Mouse (Mus musculus) neural tube, embryonic 12.5 days (tissue): ENCODE data around the gene Tmed2. TPM values are rescaled to one million over a fixed set of nuclear protein-coding genes. Genes with fewer than 3 reads are reported as not detected.
"Not testable (repeated sequence)": the region's sequence is repeated elsewhere in the genome, so short reads cannot be mapped to it uniquely, and the experiment has no call there.

Experiments used
- ATAC-seq: fragments of 200-750 bp; cut with Nextera tagmentation; 2 replicates; pipeline ENCODE4 v1.8.0; 2017; ENCODE audit warnings: low read depth, mild to moderate bottlenecking, moderate TSS enrichment, moderate library complexity; ENCODE audit not compliant: low FRiP score
- H3K27ac ChIP-seq: fragments of 300-500 bp; sonication (generic); 2 replicates; pipeline ENCODE4 v1.5.1; 2016
- H3K27me3 ChIP-seq: fragments of 300-500 bp; sonication (generic); replicated peaks from 2 replicates; pipeline ENCODE4 v1.6.1; 2016; ENCODE audit warnings: mild to moderate bottlenecking
- H3K36me3 ChIP-seq: fragments of 300-500 bp; sonication (generic); 2 replicates; pipeline ENCODE4 v1.6.1; 2016; ENCODE audit warnings: mild to moderate bottlenecking
- H3K4me1 ChIP-seq: fragments of 300-500 bp; sonication (generic); 2 replicates; pipeline ENCODE4 v1.6.1; 2016
- H3K4me2 ChIP-seq: fragments of 300-500 bp; sonication (generic); replicated peaks from 2 replicates; pipeline ENCODE4 v1.6.1; 2016; ENCODE audit warnings: mild to moderate bottlenecking
- H3K4me3 ChIP-seq: fragments of 300-500 bp; sonication (generic); 2 replicates; pipeline ENCODE4 v1.5.1; 2016
- H3K9ac ChIP-seq: fragments of 300-500 bp; sonication (generic); 2 replicates; pipeline ENCODE4 v1.6.1; 2016; ENCODE audit warnings: mild to moderate bottlenecking
- H3K9me3 ChIP-seq: fragments of 300-500 bp; sonication (generic); 2 replicates; pipeline ENCODE4 v1.6.1; 2016; ENCODE audit warnings: mild to moderate bottlenecking
- WGBS: fragments of 180-500 bp; shearing (Covaris S2); methylation state at CpG from one replicate; pipeline ENCODE4 v1.1.7; 2016; 5-methylcytosine and 5-hydroxymethylcytosine counted together
- polyA plus RNA-seq: library from polyadenylated mRNA; unstranded; fragments of >200 nt; fragmentation: Nextera tagmentation; extraction: Ambion mirVana; gene quantifications from 2 replicates; pipeline ENCODE4 v1.2.1, GENCODE M21; 2016

Tmed2 gene
- polyA plus RNA-seq, 1 experiment from 2014 or later = 389 TPM

- H3K27me3 ChIP-seq, H3K9me3 ChIP-seq, H3K4me3 ChIP-seq, ATAC-seq, H3K27ac ChIP-seq, H3K9ac ChIP-seq: not testable (repeated sequence)
- H3K36me3 ChIP-seq = peaks cover 29% of the 10 kb centered on the region
- peaks cover 17% of the 10 kb centered on the region; the same call in 1 of the 2 replicates for H3K4me1 ChIP-seq
- 68% methylated on average over 8 of the region's 8 CpGs for WGBS
- H3K4me2 ChIP-seq = peak overlapping the region; percentile 74
Observed at GRCm38 (mm10) chr5:124599726-124600125, 59.2 kb downstream of the Tmed2 start.

Other genes starting within 250 kb of the Tmed2 start
- gene Mphosph9, start 212.7 kb upstream of the Tmed2 start, polyA plus RNA-seq = 17.9 and 18.8 TPM in 2 replicates
- 21.2 and 22.9 TPM in 2 replicates for gene 2810006K23Rik, start 212.6 kb upstream of the Tmed2 start, polyA plus RNA-seq
- gene Cdk2ap1, start 177.6 kb upstream of the Tmed2 start, polyA plus RNA-seq = 293 and 314 TPM in 2 replicates
- 108 and 119 TPM in 2 replicates for gene Sbno1, start 114.7 kb upstream of the Tmed2 start, polyA plus RNA-seq
- 67.2 and 81.3 TPM in 2 replicates for gene Kmt5a, start 100.8 kb upstream of the Tmed2 start, polyA plus RNA-seq
- 18.4 and 18.9 TPM in 2 replicates for gene Rilpl2, start 62.3 kb upstream of the Tmed2 start, polyA plus RNA-seq
- gene Snrnp35, start 57.6 kb upstream of the Tmed2 start, polyA plus RNA-seq = 29.5 and 29.6 TPM in 2 replicates
- 18.1 and 19.8 TPM in 2 replicates for gene Rilpl1, start 9.3 kb upstream of the Tmed2 start, polyA plus RNA-seq
- gene Ddx55, start 12.2 kb downstream of the Tmed2 start, polyA plus RNA-seq = 21.9 and 22.0 TPM in 2 replicates
- gene Eif2b1, start 38.4 kb downstream of the Tmed2 start, polyA plus RNA-seq = 75.7 and 76.2 TPM in 2 replicates
- gene Gtf2h3, start 38.4 kb downstream of the Tmed2 start, polyA plus RNA-seq = 62.0 and 71.2 TPM in 2 replicates
- gene Atp6v0a2, start 87.9 kb downstream of the Tmed2 start, polyA plus RNA-seq = 49.3 and 52.1 TPM in 2 replicates
- gene Dnah10, start 184.4 kb downstream of the Tmed2 start, polyA plus RNA-seq = 0.15 and 0.18 TPM in 2 replicates